Mouse (Mus musculus): ENCODE measurements around the gene Adgrl2. TPM values are rescaled to one million over a fixed set of nuclear protein-coding genes. Genes with fewer than 3 reads are reported as not detected.

The Adgrl2 gene
- polyA plus RNA-seq (2015; fragmentation: Nextera tagmentation; extraction: Ambion mirVana): 109 and 116 TPM in 2 replicates

GRCm38 (mm10) chr3:148990531-148991003 lies at the start of gene Adgrl2:
Gene Adgrl2 (minus strand): TSS chr3:148990555.
- Histone ChIP-seq H3K4me1 (replicated peaks) (peaks cover 16% of the 10 kb centered on the region), H3K27me3 (no peaks in the 10 kb centered on the region), H3K4me3 (peak within 1 kb of the TSS; percentile 97), H3K4me2 (peak within 1 kb of the TSS; percentile 81), H3K27ac (peak within 1 kb of the TSS; percentile 99), H3K36me3 (no peaks in the 10 kb centered on the region), H3K9me3 (no peaks in the 10 kb centered on the region), H3K9ac (peak within 1 kb of the TSS; percentile 99)
- no peak for ATAC-seq (ENCODE audit: low FRiP score)
- under 1% methylated on average over 25 of the region's 25 CpGs for WGBS

DNA sequence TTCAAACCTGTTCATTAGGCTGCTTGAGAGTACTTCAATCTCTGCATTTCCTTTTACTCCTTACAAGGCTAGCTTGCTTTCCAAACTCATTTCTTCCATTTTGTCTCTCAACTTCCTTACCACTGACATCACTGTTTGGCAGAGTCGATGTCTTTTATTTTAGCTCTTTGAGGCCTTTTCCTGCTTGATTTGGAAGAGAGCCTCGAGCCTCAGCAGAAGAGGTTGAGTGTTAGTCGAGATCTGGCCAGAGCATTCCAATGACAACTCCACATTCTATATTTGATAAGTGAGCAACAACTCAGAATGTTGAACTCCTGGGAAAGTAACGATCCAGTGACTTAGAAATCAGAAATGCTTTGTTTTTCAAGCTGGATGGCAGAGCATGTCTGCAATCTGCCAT lies 48.4 kb upstream of the Adgrl2 start:
- H3K4me2 ChIP-seq: no peak overlapping the region
- no peak for ATAC-seq (ENCODE audit: low FRiP score)
- H3K27ac ChIP-seq: no peak overlapping the region
- 79% methylated on average over 4 of the region's 4 CpGs for WGBS
- peaks cover 16% of the 10 kb centered on the region for H3K4me1 ChIP-seq (replicated peaks)
- no peaks in the 10 kb centered on the region for H3K9me3 ChIP-seq
- no peak overlapping the region for H3K9ac ChIP-seq
- H3K27me3 ChIP-seq: no peaks in the 10 kb centered on the region
- no peak overlapping the region for H3K4me3 ChIP-seq
- H3K36me3 ChIP-seq: no peaks in the 10 kb centered on the region

- no peak for ATAC-seq (ENCODE audit: low FRiP score)
- WGBS: 66% methylated on average over 5 of the region's 5 CpGs
- no peak overlapping the region for H3K27ac ChIP-seq
- H3K9me3 ChIP-seq: no peaks in the 10 kb centered on the region
- no peak overlapping the region for H3K4me2 ChIP-seq
- no peaks in the 10 kb centered on the region for H3K4me1 ChIP-seq (replicated peaks)
- H3K36me3 ChIP-seq: no peaks in the 10 kb centered on the region
- H3K27me3 ChIP-seq: no peaks in the 10 kb centered on the region
- no peak overlapping the region for H3K9ac ChIP-seq
- no peak overlapping the region for H3K4me3 ChIP-seq
Observed at GRCm38 (mm10) chr3:149019925-149020324, 29.6 kb upstream of the Adgrl2 start.

- Histone ChIP-seq H3K4me1 (replicated peaks) (no peaks in the 10 kb centered on the region; the same call in 1 of the 2 replicates), H3K27me3 (no peaks in the 10 kb centered on the region), H3K4me3 (no peak overlapping the region), H3K4me2 (no peak overlapping the region), H3K27ac (no peak overlapping the region), H3K9me3 (no peaks in the 10 kb centered on the region), H3K9ac (no peak overlapping the region), H3K36me3 (no peaks in the 10 kb centered on the region)
- WGBS: 74% methylated on average over 7 of the region's 7 CpGs
- ATAC-seq (ENCODE audit: low FRiP score): no peak
Observed at GRCm38 (mm10) chr3:149009311-149009710, 19.0 kb upstream of the Adgrl2 start.

DNA sequence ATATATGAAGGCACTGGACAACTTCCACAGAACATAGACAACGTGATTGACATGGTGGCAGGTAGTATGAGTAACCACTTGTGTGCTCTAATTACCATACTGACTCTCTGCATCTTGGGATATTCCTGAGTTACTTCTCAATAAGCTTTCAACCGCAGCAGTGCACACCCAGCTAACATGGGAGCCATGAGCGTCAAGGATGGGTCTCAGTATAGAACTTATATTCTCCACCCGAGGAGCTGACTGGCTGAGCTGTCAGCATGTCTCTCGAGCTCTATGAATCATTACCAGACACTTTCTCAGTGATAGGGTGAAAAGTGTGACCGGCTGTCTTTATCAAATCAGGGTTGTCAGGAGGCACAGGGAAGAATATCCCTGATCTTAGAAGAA lies 18.3 kb upstream of the Adgrl2 start:
- no peaks in the 10 kb centered on the region for H3K27me3 ChIP-seq
- 73% methylated on average over 6 of the region's 6 CpGs for WGBS
- ATAC-seq (ENCODE audit: low FRiP score): no peak
- no peak overlapping the region for H3K9ac ChIP-seq
- H3K9me3 ChIP-seq: no peaks in the 10 kb centered on the region
- no peaks in the 10 kb centered on the region for H3K36me3 ChIP-seq
- no peak overlapping the region for H3K4me2 ChIP-seq
- H3K27ac ChIP-seq: no peak overlapping the region
- no peaks in the 10 kb centered on the region; the same call in 1 of the 2 replicates for H3K4me1 ChIP-seq (replicated peaks)
- no peak overlapping the region for H3K4me3 ChIP-seq

DNA sequence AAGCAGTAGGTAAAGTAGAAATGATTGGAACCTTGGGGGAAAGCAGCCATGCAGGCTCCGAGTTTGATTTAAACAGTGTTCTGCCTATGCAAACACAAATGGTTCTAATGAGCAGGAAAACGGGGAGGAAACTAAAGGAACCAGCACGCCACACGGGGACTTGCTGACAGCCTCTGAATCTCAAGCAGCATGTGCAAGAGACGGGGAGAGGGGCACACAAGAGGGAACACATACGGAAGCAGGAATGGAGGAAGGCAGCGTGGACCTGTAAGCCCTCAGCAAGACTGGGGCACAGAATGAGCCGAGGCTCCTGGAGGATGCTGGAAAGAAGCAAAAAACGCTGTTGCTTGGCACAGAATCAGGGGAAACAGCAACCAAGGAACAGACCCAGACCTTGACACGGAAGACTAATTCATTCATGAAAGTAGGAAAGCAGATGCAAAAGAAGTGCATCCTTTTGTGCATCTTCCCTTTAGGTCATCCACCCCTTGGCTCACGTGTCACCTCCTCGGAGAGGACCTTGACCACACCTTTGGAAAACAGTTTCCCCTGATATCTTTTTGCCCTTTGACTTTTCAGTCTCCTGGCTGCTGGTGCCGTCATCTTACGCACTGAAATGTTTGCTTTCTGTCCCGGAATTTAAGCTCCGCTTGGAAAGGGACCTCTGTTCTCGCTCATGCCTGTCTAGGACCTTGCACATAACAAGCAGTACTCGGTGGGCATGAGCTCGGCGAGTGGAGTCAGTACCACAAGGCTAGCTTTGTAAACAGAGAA lies 17.7 kb upstream of the Adgrl2 start:
- 67% methylated on average over 20 of the region's 20 CpGs for WGBS
- no peak for ATAC-seq (ENCODE audit: low FRiP score)
- H3K4me3 ChIP-seq: no peak overlapping the region
- H3K27ac ChIP-seq: no peak overlapping the region
- no peaks in the 10 kb centered on the region; the same call in 1 of the 2 replicates for H3K4me1 ChIP-seq (replicated peaks)
- H3K9ac ChIP-seq: no peak overlapping the region
- H3K36me3 ChIP-seq: no peaks in the 10 kb centered on the region
- no peaks in the 10 kb centered on the region for H3K9me3 ChIP-seq
- no peaks in the 10 kb centered on the region for H3K27me3 ChIP-seq
- peak overlapping the region; percentile 2; the same call in 1 of the 2 replicates for H3K4me2 ChIP-seq

GRCm38 (mm10) chr3:149001364-149001763 lies 11.0 kb upstream of the Adgrl2 start:
- 28% methylated on average over 8 of the region's 8 CpGs for WGBS
- Histone ChIP-seq H3K27me3 (no peaks in the 10 kb centered on the region), H3K36me3 (no peaks in the 10 kb centered on the region), H3K4me3 (no peak overlapping the region), H3K27ac (no peak overlapping the region), H3K4me1 (replicated peaks) (peaks cover 3% of the 10 kb centered on the region; the same call in 1 of the 2 replicates), H3K9ac (no peak overlapping the region), H3K4me2 (no peak overlapping the region), H3K9me3 (no peaks in the 10 kb centered on the region)
- no peak for ATAC-seq (ENCODE audit: low FRiP score)

GRCm38 (mm10) chr3:148998661-148999060 lies 8.3 kb upstream of the Adgrl2 start:
- no peaks in the 10 kb centered on the region for H3K36me3 ChIP-seq
- no peak overlapping the region for H3K4me3 ChIP-seq
- 0 out of 2 replicates have a peak, but pooled peaks cover 3% of the 10 kb centered on the region for H3K4me1 ChIP-seq (replicated peaks)
- H3K9me3 ChIP-seq: no peaks in the 10 kb centered on the region
- H3K27me3 ChIP-seq: no peaks in the 10 kb centered on the region
- WGBS: 75% methylated on average over 10 of the region's 10 CpGs
- ATAC-seq (ENCODE audit: low FRiP score): no peak
- no peak overlapping the region for H3K4me2 ChIP-seq
- H3K27ac ChIP-seq: no peak overlapping the region
- H3K9ac ChIP-seq: no peak overlapping the region

DNA sequence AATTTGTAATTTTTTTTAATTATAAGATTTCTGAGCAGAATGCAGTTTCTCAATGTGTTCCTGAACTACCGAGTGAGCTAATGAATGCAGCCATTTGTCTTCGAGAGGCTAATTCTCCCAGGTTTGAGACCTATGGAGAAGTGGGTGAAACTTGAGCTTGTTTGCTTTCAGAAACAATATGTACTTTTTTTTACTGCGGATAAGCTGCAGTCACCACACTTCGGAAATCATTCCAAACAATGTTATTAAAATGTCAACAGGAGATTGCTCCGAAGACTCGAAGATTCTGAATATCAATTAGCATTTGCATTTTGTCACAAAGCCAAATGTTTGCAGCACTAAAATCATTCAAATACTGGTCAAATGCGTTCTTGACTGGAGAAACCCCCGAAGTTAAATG lies 701 bp upstream of the Adgrl2 start:
- Histone ChIP-seq H3K27ac (peak overlapping the region; percentile 99; the same call in 1 of the 2 replicates), H3K4me3 (peak overlapping the region; percentile 97), H3K4me1 (replicated peaks) (peaks cover 14% of the 10 kb centered on the region), H3K4me2 (peak overlapping the region; percentile 81), H3K9ac (no peak overlapping the region), H3K36me3 (no peaks in the 10 kb centered on the region), H3K9me3 (no peaks in the 10 kb centered on the region), H3K27me3 (no peaks in the 10 kb centered on the region)
- ATAC-seq (ENCODE audit: low FRiP score): no peak
- WGBS: 2% methylated on average over 8 of the region's 8 CpGs

GRCm38 (mm10) chr3:148989818-148990530 lies 381 bp downstream of the Adgrl2 start:
- peak overlapping the region; percentile 99 for H3K9ac ChIP-seq
- H3K4me2 ChIP-seq: peak overlapping the region; percentile 81
- H3K36me3 ChIP-seq: no peaks in the 10 kb centered on the region
- no peaks in the 10 kb centered on the region for H3K9me3 ChIP-seq
- peaks cover 16% of the 10 kb centered on the region for H3K4me1 ChIP-seq (replicated peaks)
- peak overlapping the region; percentile 99 for H3K27ac ChIP-seq
- peak; percentile 70 for ATAC-seq (ENCODE audit: low FRiP score)
- WGBS: 0% methylated on average over 65 of the region's 68 CpGs
- no peaks in the 10 kb centered on the region for H3K27me3 ChIP-seq
- peak overlapping the region; percentile 97 for H3K4me3 ChIP-seq

DNA sequence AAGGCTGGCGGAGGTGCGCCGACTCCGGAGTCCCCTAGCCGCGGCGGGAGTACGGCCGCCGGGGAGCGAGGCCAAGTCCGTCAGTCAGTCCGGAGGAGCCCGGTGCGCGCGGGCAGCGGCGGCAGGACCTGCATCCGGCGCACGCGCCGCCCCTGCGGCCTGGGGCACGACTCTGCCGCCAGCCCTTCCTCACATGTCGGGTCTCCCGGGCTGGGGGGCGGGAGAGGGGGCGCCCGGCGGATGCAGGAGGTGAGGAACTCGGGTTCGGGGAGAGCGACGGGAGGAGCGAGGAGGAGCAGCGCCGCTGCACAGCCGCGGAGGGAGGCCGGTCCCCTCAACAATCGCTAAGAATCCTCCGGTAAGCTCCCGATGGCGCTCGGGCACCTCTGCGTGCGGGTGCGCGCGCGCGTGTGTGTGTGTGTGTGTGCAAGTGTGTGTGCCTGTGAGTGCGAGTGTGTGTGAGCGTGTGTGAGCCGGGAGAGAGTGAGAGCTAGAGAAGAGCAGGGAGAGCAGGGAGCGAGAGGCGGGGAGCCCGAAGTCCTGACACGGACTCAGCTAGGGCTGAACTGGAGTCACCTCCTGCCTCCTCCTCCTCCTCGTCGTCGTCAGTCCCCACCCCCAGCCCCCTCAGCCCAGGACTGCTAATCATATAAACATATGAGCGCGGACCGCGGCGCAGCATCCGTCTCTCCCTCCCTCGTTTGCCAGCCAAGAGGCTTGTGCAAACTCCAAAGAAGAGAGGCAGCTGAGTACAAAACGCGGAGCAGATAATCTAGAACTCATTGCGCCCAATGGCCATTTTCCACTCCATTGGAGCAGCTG lies 1.1 kb downstream of the Adgrl2 start:
- H3K9me3 ChIP-seq: no peaks in the 10 kb centered on the region
- peak; percentile 87 for ATAC-seq (ENCODE audit: low FRiP score)
- peak overlapping the region; percentile 81 for H3K4me2 ChIP-seq
- peak overlapping the region; percentile 99 for H3K27ac ChIP-seq
- no peaks in the 10 kb centered on the region for H3K27me3 ChIP-seq
- H3K36me3 ChIP-seq: no peaks in the 10 kb centered on the region
- H3K9ac ChIP-seq: peak overlapping the region; percentile 99
- under 1% methylated on average over 75 of the region's 75 CpGs for WGBS
- peaks cover 22% of the 10 kb centered on the region for H3K4me1 ChIP-seq (replicated peaks)
- peak overlapping the region; percentile 97 for H3K4me3 ChIP-seq

Data from hindbrain, embryonic 13.5 days (tissue).